Mouse (Mus musculus): ENCODE results near the gene Spryd3.
A peak's percentile ranks its signal among the peaks of the same experiment; 100 is the strongest.
"Not testable (repeated sequence)": the region's sequence is repeated elsewhere in the genome, so short reads cannot be mapped to it uniquely, and the experiment has no call there.

Spryd3 gene

DNA sequence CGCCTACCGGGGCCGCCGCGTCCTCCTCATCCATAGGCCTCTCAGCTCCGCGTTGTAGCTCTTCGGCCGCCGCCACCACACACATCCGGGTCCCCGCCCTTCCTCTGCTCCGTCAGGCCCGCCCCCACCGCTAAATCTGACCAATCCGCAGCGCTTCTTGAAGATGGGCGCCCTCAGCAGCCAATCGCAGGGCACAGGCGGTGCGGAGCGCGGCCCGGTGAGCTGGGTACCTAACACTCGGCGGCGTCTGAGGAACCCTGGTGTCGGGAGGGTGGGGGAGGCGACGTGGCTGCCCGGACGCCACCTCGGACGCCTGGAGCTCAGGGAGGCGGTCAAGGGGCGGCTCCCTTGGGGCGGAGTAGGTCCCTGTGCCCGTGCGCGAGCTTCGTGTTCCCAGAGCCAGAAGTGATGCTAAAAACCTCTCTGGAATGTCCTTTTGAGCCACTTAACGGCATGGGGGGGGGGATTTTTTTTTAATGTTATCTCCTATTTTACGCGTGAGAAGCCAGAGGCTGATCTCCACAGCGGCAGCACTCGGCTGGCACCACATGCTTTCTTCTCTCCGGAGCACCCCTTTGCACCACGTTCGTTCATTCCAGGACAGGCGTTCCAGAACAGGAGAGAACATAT is at the start of gene Spryd3:
Gene Spryd3 (minus strand): TSS at position 106 of the 630 bp plus-strand sequence.
- peak; percentile 98 for DNase-seq

DNA sequence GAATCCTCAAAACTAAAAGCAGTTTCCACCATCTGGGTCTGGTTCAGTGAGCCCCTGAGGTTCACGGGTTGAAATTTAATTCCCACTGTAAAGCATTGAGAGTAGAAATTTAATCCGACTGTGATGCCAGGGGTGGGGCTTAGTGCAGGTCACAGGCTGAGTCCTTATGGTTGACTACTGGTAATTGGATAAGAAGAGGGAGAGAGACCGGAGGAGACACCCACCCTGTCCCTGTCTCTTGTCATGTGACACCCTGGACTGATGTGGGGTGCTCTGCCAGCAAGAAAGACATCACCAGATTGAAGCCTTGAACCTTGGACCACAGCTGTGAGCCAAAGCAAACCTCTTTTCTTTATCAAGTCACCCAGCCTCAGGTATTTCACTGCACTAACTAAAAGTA is 47.0 kb upstream of the Spryd3 start:
- no peak for DNase-seq

DNA sequence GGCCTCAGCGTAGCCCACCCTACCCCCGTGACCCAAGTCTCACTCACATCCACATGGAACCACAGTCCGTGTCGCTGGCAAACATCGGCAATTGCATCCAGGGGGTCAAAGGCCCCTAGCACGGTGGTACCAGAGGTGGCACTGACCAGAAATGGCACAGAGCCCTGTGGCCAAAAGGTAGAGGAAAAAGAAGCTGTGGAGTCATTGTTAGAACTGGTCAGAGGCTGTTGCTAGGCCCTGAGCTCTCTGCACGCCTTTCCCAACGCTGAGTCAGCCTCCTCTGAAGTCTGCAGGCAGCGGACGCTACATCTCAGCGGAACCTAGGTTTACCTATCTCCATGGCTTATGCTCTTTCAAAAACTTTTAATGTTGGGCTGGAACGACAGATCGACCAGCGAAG is 43.9 kb upstream of the Spryd3 start:
- DNase-seq: no peak

DNA sequence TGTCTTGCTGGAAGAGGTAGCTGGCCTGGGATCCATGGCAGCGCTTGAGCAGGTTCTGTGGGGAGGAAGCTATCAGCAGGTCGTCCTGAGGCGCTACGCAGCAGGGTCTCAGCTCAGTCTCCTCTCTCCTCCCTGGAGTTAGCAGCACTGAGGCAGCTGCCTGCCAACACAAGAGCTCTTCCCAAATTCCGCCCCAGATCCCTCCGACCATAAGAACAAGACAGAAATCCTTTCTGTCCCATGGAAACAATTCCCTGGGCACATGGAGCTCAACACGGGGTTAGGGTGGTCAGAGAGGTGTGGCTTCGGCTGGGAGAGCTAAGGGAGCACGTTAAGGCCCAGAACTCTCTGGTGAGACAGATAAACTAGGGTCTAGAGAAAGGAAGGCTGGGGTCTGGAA is 43.1 kb upstream of the Spryd3 start:
- DNase-seq: no peak

GRCm38 (mm10) chr15:102178279-102178678 is 42.2 kb upstream of the Spryd3 start:
- peak; percentile 88 for DNase-seq

- no peak for DNase-seq
Measured at GRCm38 (mm10) chr15:102177417-102177816, 41.4 kb upstream of the Spryd3 start.

DNA sequence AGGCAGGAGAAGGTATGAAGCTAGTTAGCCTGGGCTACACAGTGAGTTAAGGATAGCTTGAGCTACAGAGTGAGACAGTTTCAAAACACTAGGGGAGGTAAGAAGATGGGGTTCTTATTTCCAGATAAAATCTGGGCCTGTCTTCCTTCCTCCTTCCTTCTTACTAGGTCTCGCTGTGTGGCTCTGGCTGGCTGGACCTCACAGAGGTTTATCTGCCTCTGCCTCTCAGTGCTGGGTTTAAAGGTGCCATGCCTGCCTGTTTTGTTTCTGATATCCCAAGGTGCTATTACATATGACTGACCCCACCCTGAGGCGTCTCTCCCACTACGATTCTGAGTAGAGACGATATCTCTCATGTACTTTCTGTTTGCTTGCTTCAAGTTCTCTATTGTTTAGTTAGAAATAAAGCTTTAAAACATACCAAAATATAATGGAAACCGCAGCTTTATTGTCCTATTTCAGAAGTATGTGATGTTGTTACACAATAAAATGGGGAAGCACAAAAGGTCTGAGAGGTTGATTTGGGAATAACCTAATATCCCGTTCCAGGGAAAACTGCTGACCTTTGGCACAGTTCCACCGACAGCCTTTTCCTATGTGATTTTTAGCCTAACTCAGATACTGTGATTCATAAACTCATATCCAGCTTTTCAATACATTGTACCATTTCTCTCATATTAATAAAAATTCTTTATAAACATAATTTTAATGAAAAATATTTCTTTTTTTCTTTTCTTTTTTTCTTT is 40.7 kb upstream of the Spryd3 start:
- DNase-seq: no peak

DNA sequence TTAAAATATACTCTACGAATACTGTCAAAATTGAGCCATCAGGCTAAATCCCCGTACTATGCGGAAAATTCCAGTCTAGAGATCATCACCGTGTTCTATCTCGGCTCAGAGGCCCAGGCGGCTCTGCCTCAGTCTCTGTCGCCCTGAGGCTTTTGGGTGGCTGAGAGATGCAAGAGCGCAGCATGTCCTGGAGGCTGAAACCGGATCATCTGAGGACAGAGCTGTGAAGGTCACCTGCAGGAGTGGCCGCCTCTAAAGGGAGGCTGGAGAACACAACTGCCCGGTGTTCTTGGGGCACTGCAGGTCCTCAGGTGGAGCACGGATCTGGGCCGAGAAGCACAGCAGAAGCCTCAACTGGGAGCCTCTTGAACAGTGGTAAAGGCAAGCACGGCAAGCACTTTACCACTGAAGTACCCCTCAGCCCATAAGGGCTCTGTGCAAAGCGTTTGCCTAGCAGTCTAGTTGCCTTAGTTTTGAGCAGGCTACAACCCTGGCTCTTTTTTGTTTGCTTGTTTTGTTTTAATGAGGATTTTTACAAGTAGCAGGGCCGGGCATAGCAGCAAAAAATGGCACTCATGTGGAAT is 39.8 kb upstream of the Spryd3 start:
- DNase-seq: no peak

DNA sequence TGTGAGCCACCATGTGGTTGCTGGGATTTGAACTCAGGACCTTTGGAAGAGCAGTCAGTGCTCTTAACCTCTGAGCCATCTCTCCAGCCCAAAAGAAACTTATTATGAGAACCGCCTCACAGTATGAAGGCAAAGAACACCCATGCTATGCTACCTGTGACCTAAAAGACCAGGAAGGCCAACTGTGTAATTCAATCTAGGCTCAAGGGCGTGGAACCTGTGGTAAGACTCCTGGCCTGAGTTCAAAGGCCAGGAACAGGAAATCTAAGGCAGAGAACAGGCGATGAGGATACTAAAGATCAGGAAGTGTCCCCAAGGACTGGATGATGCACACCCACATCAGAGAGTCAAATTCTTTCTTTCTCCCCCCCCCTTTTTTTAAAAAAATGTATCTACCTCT is 37.5 kb upstream of the Spryd3 start:
- DNase-seq: no peak

DNA sequence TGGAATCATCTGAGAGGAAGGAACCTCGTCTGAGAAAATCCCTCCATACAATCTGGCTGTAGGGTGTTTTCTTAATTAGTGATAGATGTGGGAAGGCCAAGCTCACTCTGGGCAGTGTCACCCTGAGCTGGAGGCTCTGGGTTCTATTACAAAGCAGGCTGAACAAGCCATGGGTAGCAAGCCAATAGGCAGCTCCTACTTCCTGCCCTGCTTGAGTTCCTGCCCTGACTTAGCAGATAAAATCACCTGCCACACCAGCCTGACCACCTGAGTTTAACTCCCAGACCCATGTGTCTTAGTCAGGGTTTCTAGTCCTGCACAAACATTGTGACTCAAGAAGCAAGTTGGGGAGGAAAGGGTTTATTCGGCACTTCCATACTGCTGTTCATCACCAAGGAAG is 33.0 kb upstream of the Spryd3 start:
- DNase-seq: no peak

GRCm38 (mm10) chr15:102167620-102168021 is 31.6 kb upstream of the Spryd3 start:
- no peak for DNase-seq

- DNase-seq: peak; percentile 56
Measured at GRCm38 (mm10) chr15:102165468-102166100, 29.6 kb upstream of the Spryd3 start.

GRCm38 (mm10) chr15:102163900-102164693 is 28.1 kb upstream of the Spryd3 start:
- no peak for DNase-seq

DNA sequence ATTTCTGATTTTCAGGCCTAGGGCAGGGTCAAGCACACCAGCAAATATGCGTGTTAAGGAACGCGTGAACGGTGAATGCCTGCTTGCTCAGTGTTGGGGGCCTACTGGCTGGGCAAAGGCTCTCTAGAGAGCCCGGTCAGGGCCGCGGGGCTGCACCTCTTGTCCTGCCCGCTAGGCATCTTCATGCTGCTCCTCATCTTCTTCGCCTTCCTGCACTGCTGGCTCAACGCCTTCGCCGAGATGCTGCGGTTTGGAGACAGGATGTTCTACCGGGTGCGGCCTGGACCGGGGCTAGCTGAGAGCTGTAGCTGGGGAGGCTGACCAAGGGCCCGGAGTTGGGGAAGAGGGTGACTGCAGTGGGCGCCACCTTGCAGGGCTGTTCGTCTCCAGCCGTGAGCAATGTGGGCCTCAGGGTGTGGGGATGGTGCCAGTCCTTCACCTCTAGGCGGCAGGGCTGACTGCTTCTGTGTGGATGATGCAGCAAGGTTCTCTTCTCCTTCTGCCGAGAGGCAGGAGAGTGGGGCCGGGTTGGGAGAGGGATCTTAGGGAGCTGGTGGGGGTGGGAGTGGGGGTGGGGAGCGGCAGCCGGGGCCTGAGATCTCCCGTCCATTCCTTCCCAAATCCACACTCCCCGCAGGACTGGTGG is 24.5 kb upstream of the Spryd3 start:
- DNase-seq: peak; percentile 33

GRCm38 (mm10) chr15:102156836-102157235 is 20.8 kb upstream of the Spryd3 start:
- no peak for DNase-seq

GRCm38 (mm10) chr15:102155006-102155405 is 19.0 kb upstream of the Spryd3 start:
- not testable (repeated sequence) for DNase-seq

- DNase-seq: no peak
Measured at GRCm38 (mm10) chr15:102152646-102153045, 16.6 kb upstream of the Spryd3 start.

DNA sequence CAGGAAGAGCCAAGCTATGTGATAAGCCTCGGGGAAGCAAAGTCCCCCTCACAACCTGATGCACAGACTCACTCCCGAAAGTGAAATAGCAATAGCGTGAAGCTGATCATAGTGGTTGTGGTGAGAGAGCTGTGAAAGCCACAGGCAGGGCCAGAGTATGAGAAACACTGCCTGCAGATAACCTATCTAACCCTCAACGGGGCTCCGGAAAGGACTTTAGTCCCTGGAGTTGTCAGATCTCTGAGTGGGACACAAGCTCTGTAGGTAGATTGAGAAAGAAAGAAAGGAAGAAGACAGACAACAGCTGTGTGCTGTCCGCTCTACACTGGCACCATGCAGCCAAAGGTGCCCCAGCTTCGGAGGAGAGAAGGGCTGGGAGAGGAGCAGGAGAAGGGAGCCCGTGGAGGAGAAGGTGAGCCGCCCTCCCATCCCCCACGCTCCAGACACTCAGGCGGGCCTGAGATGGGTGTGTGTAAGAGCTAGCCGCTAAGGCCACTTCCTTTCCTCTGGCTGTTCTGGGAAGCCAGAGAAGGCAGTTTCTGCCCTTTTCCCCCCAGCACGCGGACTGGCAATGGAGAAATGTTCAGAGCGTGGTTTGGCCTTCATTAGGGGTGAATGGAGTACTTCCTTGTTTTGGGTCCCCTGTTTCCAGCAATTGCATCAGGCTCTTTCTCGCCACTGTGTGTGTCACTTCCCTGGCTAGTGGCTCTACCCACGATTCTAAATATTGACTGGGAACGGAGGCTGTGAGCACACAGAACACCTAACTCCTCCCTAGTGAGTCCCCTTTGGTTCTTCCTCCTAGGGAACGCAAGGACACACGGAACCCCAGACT is 14.5 kb upstream of the Spryd3 start, which contains the start of gene Soat2:
Gene Soat2 (plus strand): TSS at position 226 of the 835 bp plus-strand sequence.
- DNase-seq: peak; percentile 30

GRCm38 (mm10) chr15:102149561-102149960 is 13.5 kb upstream of the Spryd3 start:
- DNase-seq: no peak

DNA sequence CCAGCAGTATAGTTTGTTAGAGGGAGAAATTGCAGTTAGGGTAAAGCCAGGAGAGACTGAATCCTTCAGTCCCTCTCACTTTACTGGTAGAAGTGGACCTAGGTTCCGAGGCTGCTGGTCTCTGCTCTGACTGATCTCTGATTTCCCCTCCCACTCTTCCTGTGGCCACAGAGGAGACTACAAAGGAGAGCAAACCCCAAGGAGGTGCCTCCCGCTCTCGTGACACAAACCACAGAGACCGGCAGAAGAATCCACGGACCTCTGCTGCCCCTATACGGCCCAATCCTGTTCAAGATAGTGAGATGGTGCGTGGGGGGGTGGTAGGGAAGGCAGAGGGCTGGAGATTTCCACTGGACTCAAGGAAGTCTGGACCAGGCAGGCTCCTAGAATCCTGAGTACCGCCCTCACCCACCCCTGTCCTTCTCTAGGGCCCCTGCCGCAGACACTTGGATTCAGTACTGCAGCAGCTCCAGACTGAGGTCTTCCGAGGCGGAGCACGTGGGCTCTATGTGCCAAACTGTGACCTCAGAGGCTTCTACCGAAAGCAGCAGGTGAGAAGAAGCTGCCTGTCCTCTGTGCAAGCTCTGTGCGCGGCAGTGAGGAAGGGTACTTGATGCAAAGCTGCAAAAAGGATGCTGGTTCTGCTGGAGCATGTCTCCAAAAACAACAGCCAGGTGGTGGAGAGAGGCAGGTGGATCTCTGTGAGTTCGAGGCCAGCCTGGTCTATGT is 11.8 kb upstream of the Spryd3 start:
- no peak for DNase-seq

- DNase-seq: peak; percentile 44
Measured at GRCm38 (mm10) chr15:102146882-102147281, 10.8 kb upstream of the Spryd3 start.
